Mouse (Mus musculus): ENCODE measurements at regions not wholly inside any gene's neighbourhood (a gene's known extent, or its start where the extent isn't known, plus 50 kb on each side); places are given as distances from the start of the nearest gene placed in this dataset.

GRCm38 (mm10) chrX:42332906-42333305, 156.6 kb upstream of the Tex13c2 start:
- no peak for ATAC-seq (ENCODE audit: low FRiP score, low TSS enrichment)
- Histone ChIP-seq H3K36me3 (ENCODE audit: control insufficient read depth, insufficient read depth, low read length) (no peaks in the 10 kb centered on the region), H3K9me3 (ENCODE audit: control insufficient read depth, low read length) (no peaks in the 10 kb centered on the region), H3K27ac (ENCODE audit: low read depth, low read length) (no peak overlapping the region), H3K27me3 (ENCODE audit: control insufficient read depth, insufficient read depth, low read length) (no peaks in the 10 kb centered on the region), H3K4me1 (ENCODE audit: control insufficient read depth, insufficient read depth, low read length) (no peaks in the 10 kb centered on the region), H3K4me3 (ENCODE audit: low read length) (no peak overlapping the region), H3K4me2 (replicated peaks; ENCODE audit: low read depth, low read length) (no peak overlapping the region), H3K9ac (ENCODE audit: low read depth, low read length) (no peak overlapping the region)
- 79% methylated on average over 7 of the region's 7 CpGs for WGBS

DNA sequence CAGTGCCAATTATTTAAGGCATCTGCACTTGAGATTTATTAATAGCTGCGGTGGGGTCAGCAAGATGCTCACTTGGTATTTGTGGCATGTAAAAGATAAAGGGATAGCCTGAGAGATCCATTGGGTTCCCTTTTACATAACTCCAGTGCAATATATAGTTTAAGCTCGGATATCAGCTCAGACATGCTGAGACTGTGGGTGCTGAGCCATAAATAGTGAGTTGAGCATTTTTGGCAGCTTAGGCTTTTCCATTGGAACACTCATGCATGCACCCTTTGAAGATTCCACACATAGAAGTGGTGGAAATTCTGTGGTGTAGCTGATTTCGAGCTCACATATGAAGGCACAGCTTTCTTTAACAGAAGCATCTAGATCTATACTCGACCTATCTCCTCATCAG, 155.9 kb upstream of the Tex13c2 start:
- Histone ChIP-seq H3K9ac (ENCODE audit: low read depth, low read length) (no peak overlapping the region), H3K4me1 (ENCODE audit: control insufficient read depth, insufficient read depth, low read length) (no peaks in the 10 kb centered on the region), H3K4me3 (ENCODE audit: low read length) (no peak overlapping the region), H3K27me3 (ENCODE audit: control insufficient read depth, insufficient read depth, low read length) (no peaks in the 10 kb centered on the region), H3K36me3 (ENCODE audit: control insufficient read depth, insufficient read depth, low read length) (no peaks in the 10 kb centered on the region), H3K9me3 (ENCODE audit: control insufficient read depth, low read length) (no peaks in the 10 kb centered on the region), H3K4me2 (replicated peaks; ENCODE audit: low read depth, low read length) (no peak overlapping the region), H3K27ac (ENCODE audit: low read depth, low read length) (no peak overlapping the region)
- WGBS, result 69% methylated on average over 4 of the region's 4 CpGs
- ATAC-seq (ENCODE audit: low FRiP score, low TSS enrichment), result no peak

GRCm38 (mm10) chrX:42334794-42335193, 154.7 kb upstream of the Tex13c2 start:
- Histone ChIP-seq H3K27ac (ENCODE audit: low read depth, low read length) (no peak overlapping the region), H3K9ac (ENCODE audit: low read depth, low read length) (no peak overlapping the region), H3K9me3 (ENCODE audit: control insufficient read depth, low read length) (no peaks in the 10 kb centered on the region), H3K27me3 (ENCODE audit: control insufficient read depth, insufficient read depth, low read length) (no peaks in the 10 kb centered on the region), H3K4me1 (ENCODE audit: control insufficient read depth, insufficient read depth, low read length) (no peaks in the 10 kb centered on the region), H3K36me3 (ENCODE audit: control insufficient read depth, insufficient read depth, low read length) (no peaks in the 10 kb centered on the region), H3K4me3 (ENCODE audit: low read length) (no peak overlapping the region), H3K4me2 (replicated peaks; ENCODE audit: low read depth, low read length) (no peak overlapping the region)
- WGBS, result 83% methylated on average over 2 of the region's 2 CpGs
- ATAC-seq (ENCODE audit: low FRiP score, low TSS enrichment), result no peak

DNA sequence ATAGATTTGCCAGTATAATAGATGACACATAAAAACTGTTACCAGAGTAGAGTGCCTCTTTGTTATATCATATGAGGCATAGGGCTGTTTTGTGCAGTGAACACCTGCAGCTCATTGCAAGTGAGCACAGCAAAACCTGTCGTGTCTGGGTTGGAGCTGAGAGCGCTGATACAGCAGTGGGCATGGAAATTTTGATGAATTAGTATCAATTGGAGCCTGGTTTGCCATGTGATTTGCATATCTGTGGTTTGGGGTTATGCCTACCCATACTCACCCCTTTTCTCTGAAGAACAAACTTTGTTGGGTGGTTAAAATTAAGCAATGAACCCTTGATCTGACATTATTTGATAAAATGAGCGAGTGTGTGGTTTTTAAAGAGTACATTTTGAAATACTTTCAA, 152.7 kb upstream of the Tex13c2 start:
- no peak for ATAC-seq (ENCODE audit: low FRiP score, low TSS enrichment)
- H3K4me1 ChIP-seq (ENCODE audit: control insufficient read depth, insufficient read depth, low read length), result no peaks in the 10 kb centered on the region
- H3K9me3 ChIP-seq (ENCODE audit: control insufficient read depth, low read length), result no peaks in the 10 kb centered on the region
- 88% methylated on average over 3 of the region's 3 CpGs for WGBS
- H3K4me3 ChIP-seq (ENCODE audit: low read length), result no peak overlapping the region
- no peak overlapping the region for H3K9ac ChIP-seq (ENCODE audit: low read depth, low read length)
- no peaks in the 10 kb centered on the region for H3K36me3 ChIP-seq (ENCODE audit: control insufficient read depth, insufficient read depth, low read length)
- H3K27me3 ChIP-seq (ENCODE audit: control insufficient read depth, insufficient read depth, low read length), result no peaks in the 10 kb centered on the region
- no peak overlapping the region for H3K4me2 ChIP-seq (replicated peaks; ENCODE audit: low read depth, low read length)
- no peak overlapping the region for H3K27ac ChIP-seq (ENCODE audit: low read depth, low read length)

GRCm38 (mm10) chrX:42342362-42342761, 147.1 kb upstream of the Tex13c2 start:
- no peak for ATAC-seq (ENCODE audit: low FRiP score, low TSS enrichment)
- H3K4me1 ChIP-seq (ENCODE audit: control insufficient read depth, insufficient read depth, low read length), result no peaks in the 10 kb centered on the region
- H3K4me3 ChIP-seq (ENCODE audit: low read length), result no peak overlapping the region
- H3K27ac ChIP-seq (ENCODE audit: low read depth, low read length), result no peak overlapping the region
- no peaks in the 10 kb centered on the region for H3K9me3 ChIP-seq (ENCODE audit: control insufficient read depth, low read length)
- no peak overlapping the region for H3K9ac ChIP-seq (ENCODE audit: low read depth, low read length)
- H3K4me2 ChIP-seq (replicated peaks; ENCODE audit: low read depth, low read length), result no peak overlapping the region
- WGBS, result 60% methylated on average over 7 of the region's 7 CpGs
- no peaks in the 10 kb centered on the region for H3K36me3 ChIP-seq (ENCODE audit: control insufficient read depth, insufficient read depth, low read length)
- no peaks in the 10 kb centered on the region for H3K27me3 ChIP-seq (ENCODE audit: control insufficient read depth, insufficient read depth, low read length)

DNA sequence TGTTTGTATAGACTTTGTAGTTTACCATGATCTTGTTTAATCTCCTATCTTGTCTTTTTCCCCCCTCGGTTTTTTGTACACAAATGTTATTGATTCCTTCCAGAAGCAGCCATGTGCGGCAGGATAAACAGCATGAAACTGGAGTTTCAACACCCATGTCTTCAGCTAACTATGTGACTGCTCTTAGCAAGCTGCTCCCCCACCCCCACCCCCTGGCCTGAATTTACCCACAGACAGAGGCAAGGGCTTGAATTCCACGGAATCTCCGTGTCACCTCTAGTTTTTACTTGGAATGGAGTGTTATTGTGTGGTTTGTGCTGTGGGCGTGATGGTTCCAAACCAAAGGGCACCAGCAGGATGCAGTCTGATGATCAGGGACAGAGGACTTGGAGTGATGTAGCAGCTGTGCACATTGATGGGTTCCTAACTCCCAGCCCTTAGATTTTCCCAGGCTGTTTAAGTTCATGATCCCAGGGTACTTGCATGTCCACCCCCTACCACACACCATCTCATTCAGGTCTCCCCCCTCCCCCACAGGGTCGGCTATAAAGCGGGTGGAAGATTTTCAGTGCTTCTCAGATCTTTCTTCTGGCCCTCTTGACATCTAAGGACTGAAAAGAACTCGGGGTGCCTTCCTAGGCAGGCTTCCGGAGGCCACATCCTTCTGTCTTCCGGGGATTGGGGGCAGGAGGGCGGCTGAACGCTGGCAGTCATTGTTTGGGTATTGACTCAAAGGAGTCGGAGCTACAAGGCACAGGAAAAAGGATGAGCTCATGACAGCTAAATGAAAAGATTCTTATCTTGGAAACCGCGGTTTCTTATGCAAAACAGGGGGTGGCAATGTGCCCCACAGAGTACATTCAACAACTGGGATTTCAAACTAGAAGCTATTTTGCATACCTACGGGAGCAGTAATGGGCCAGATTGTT, 146.3 kb upstream of the Tex13c2 start:
- H3K9me3 ChIP-seq (ENCODE audit: control insufficient read depth, low read length), result no peaks in the 10 kb centered on the region
- no peak overlapping the region for H3K9ac ChIP-seq (ENCODE audit: low read depth, low read length)
- no peaks in the 10 kb centered on the region for H3K4me1 ChIP-seq (ENCODE audit: control insufficient read depth, insufficient read depth, low read length)
- no peak for ATAC-seq (ENCODE audit: low FRiP score, low TSS enrichment)
- H3K4me3 ChIP-seq (ENCODE audit: low read length), result no peak overlapping the region
- H3K4me2 ChIP-seq (replicated peaks; ENCODE audit: low read depth, low read length), result peak overlapping the region; percentile 12; the same call in 1 of the 2 replicates
- WGBS, result 30% methylated on average over 16 of the region's 16 CpGs
- H3K27me3 ChIP-seq (ENCODE audit: control insufficient read depth, insufficient read depth, low read length), result no peaks in the 10 kb centered on the region
- H3K27ac ChIP-seq (ENCODE audit: low read depth, low read length), result no peak overlapping the region
- no peaks in the 10 kb centered on the region for H3K36me3 ChIP-seq (ENCODE audit: control insufficient read depth, insufficient read depth, low read length)

- Histone ChIP-seq H3K9ac (ENCODE audit: low read depth, low read length) (no peak overlapping the region), H3K27ac (ENCODE audit: low read depth, low read length) (no peak overlapping the region), H3K9me3 (ENCODE audit: control insufficient read depth, low read length) (no peaks in the 10 kb centered on the region), H3K36me3 (ENCODE audit: control insufficient read depth, insufficient read depth, low read length) (no peaks in the 10 kb centered on the region), H3K4me2 (replicated peaks; ENCODE audit: low read depth, low read length) (no peak overlapping the region), H3K4me3 (ENCODE audit: low read length) (no peak overlapping the region), H3K4me1 (ENCODE audit: control insufficient read depth, insufficient read depth, low read length) (no peaks in the 10 kb centered on the region), H3K27me3 (ENCODE audit: control insufficient read depth, insufficient read depth, low read length) (no peaks in the 10 kb centered on the region)
- ATAC-seq (ENCODE audit: low FRiP score, low TSS enrichment), result no peak
- 74% methylated on average over 5 of the region's 5 CpGs for WGBS
These were observed 136.8 kb upstream of the Tex13c2 start for GRCm38 (mm10) chrX:42352610-42353254.

GRCm38 (mm10) chrX:42359381-42360172, 129.9 kb upstream of the Tex13c2 start:
- no peaks in the 10 kb centered on the region for H3K27me3 ChIP-seq (ENCODE audit: control insufficient read depth, insufficient read depth, low read length)
- H3K9ac ChIP-seq (ENCODE audit: low read depth, low read length), result no peak overlapping the region
- H3K4me2 ChIP-seq (replicated peaks; ENCODE audit: low read depth, low read length), result peak overlapping the region; percentile 39; the same call in 1 of the 2 replicates
- no peaks in the 10 kb centered on the region for H3K36me3 ChIP-seq (ENCODE audit: control insufficient read depth, insufficient read depth, low read length)
- WGBS, result 47% methylated on average over 12 of the region's 12 CpGs
- H3K27ac ChIP-seq (ENCODE audit: low read depth, low read length), result no peak overlapping the region
- peak overlapping the region; percentile 22; the same call in 1 of the 2 replicates for H3K4me3 ChIP-seq (ENCODE audit: low read length)
- H3K9me3 ChIP-seq (ENCODE audit: control insufficient read depth, low read length), result no peaks in the 10 kb centered on the region
- no peaks in the 10 kb centered on the region for H3K4me1 ChIP-seq (ENCODE audit: control insufficient read depth, insufficient read depth, low read length)
- ATAC-seq (ENCODE audit: low FRiP score, low TSS enrichment), result no peak; the same call in 1 of the 2 replicates

Measured in kidney, embryonic 14.5 days (tissue).